Mouse (Mus musculus) kidney, embryonic 14.5 days (tissue): ENCODE measurements around the gene Col5a1. TPM values are rescaled to one million over a fixed set of nuclear protein-coding genes. Genes with fewer than 3 reads are reported as not detected.

Source experiments
- ATAC-seq: fragments of 200-750 bp; cut with Nextera tagmentation; 2 replicates; pipeline ENCODE4 v1.8.0; 2017; ENCODE audit warnings: moderate number of reproducible peaks, mild to moderate bottlenecking, moderate TSS enrichment, moderate library complexity; ENCODE audit not compliant: low FRiP score, low TSS enrichment
- H3K27ac ChIP-seq: fragments of 300-500 bp; sonication (generic); 2 replicates; pipeline ENCODE4 v1.5.1; 2014; ENCODE audit warnings: low read depth, mild to moderate bottlenecking, low read length, moderate library complexity, mixed read lengths
- H3K27me3 ChIP-seq: fragments of 300-500 bp; sonication (generic); 2 replicates; pipeline ENCODE4 v1.6.1; 2014; ENCODE audit warnings: mild to moderate bottlenecking, low read length; ENCODE audit not compliant: control insufficient read depth, insufficient read depth
- H3K36me3 ChIP-seq: fragments of 300-500 bp; sonication (generic); 2 replicates; pipeline ENCODE4 v1.6.1; 2014; ENCODE audit warnings: low read length, mixed read lengths; ENCODE audit not compliant: control insufficient read depth, insufficient read depth
- H3K4me1 ChIP-seq: fragments of 300-500 bp; sonication (generic); 2 replicates; pipeline ENCODE4 v1.6.1; 2014; ENCODE audit warnings: low read length, mixed read lengths; ENCODE audit not compliant: control insufficient read depth, insufficient read depth
- H3K4me2 ChIP-seq: fragments of 300-500 bp; sonication (generic); replicated peaks from 2 replicates; pipeline ENCODE4 v1.6.1; 2014; ENCODE audit warnings: low read depth, mild to moderate bottlenecking, low read length
- H3K4me3 ChIP-seq: fragments of 300-500 bp; sonication (generic); 2 replicates; pipeline ENCODE4 v1.5.1; 2014; ENCODE audit warnings: mild to moderate bottlenecking, low read length
- H3K9ac ChIP-seq: fragments of 300-500 bp; sonication (generic); 2 replicates; pipeline ENCODE4 v1.6.1; 2014; ENCODE audit warnings: low read depth, mild to moderate bottlenecking, low read length, moderate library complexity
- H3K9me3 ChIP-seq: fragments of 300-500 bp; sonication (generic); 2 replicates; pipeline ENCODE4 v1.6.1; 2016; ENCODE audit warnings: low read length; ENCODE audit not compliant: control insufficient read depth
- WGBS: fragments of 180-500 bp; shearing (Covaris S2); extraction: QIAGEN DNeasy Blood & Tissue Kit; methylation state at CpG from one replicate; pipeline ENCODE4 v1.1.7; 2014; 5-methylcytosine and 5-hydroxymethylcytosine counted together
- polyA plus RNA-seq: library from polyadenylated mRNA; unstranded; fragments of >200 nt; fragmentation: Nextera tagmentation; extraction: Ambion mirVana; gene quantifications from 2 replicates; pipeline ENCODE4 v1.2.1, GENCODE M21; 2014

Col5a1 gene
- polyA plus RNA-seq, 1 experiment from 2014 or later: 42.3 TPM

GRCm38 (mm10) chr2:27959275-27959674, 73.0 kb downstream of the Col5a1 start:
- H3K36me3 ChIP-seq: peaks cover 9% of the 10 kb centered on the region; the same call in 1 of the 2 replicates
- ATAC-seq: 0 out of 2 replicates have a peak, but pooled peaks have one; percentile 29
- no peak overlapping the region for H3K4me3 ChIP-seq
- H3K27me3 ChIP-seq: no peaks in the 10 kb centered on the region
- no peak overlapping the region for H3K4me2 ChIP-seq
- peaks cover 19% of the 10 kb centered on the region; the same call in 1 of the 2 replicates for H3K4me1 ChIP-seq
- H3K9ac ChIP-seq: no peak overlapping the region
- WGBS: 63% methylated on average over 6 of the region's 6 CpGs
- no peak overlapping the region for H3K27ac ChIP-seq
- H3K9me3 ChIP-seq: no peaks in the 10 kb centered on the region

GRCm38 (mm10) chr2:27961190-27961589, 75.0 kb downstream of the Col5a1 start:
- H3K9me3 ChIP-seq: no peaks in the 10 kb centered on the region

GRCm38 (mm10) chr2:27962406-27962805, 76.2 kb downstream of the Col5a1 start:
- no peak for ATAC-seq
- Histone ChIP-seq H3K27ac (no peak overlapping the region), H3K27me3 (no peaks in the 10 kb centered on the region), H3K36me3 (peaks cover 17% of the 10 kb centered on the region; the same call in 1 of the 2 replicates), H3K4me1 (peaks cover 7% of the 10 kb centered on the region; the same call in 1 of the 2 replicates), H3K9ac (no peak overlapping the region), H3K4me2 (no peak overlapping the region), H3K4me3 (no peak overlapping the region), H3K9me3 (no peaks in the 10 kb centered on the region)
- 83% methylated on average over 3 of the region's 3 CpGs for WGBS

More at GRCm38 (mm10) chr2:27961190-27961589, 75.0 kb downstream of the Col5a1 start:
- WGBS: 97% methylated on average over 2 of the region's 2 CpGs
- no peaks in the 10 kb centered on the region for H3K27me3 ChIP-seq
- ATAC-seq: no peak
- H3K4me1 ChIP-seq: peaks cover 16% of the 10 kb centered on the region; the same call in 1 of the 2 replicates
- peaks cover 17% of the 10 kb centered on the region; the same call in 1 of the 2 replicates for H3K36me3 ChIP-seq
- no peak overlapping the region for H3K9ac ChIP-seq
- H3K27ac ChIP-seq: no peak overlapping the region
- H3K4me3 ChIP-seq: no peak overlapping the region
- no peak overlapping the region for H3K4me2 ChIP-seq

- Histone ChIP-seq H3K9me3 (no peaks in the 10 kb centered on the region), H3K4me2 (no peak overlapping the region), H3K4me1 (no peaks in the 10 kb centered on the region), H3K27me3 (no peaks in the 10 kb centered on the region), H3K36me3 (peaks cover 24% of the 10 kb centered on the region; the same call in 1 of the 2 replicates), H3K9ac (no peak overlapping the region), H3K27ac (no peak overlapping the region), H3K4me3 (no peak overlapping the region)
- WGBS: 21% methylated on average over 6 of the region's 6 CpGs
- no peak for ATAC-seq
Observed at GRCm38 (mm10) chr2:27969158-27969557, 82.9 kb downstream of the Col5a1 start.

- H3K4me3 ChIP-seq: no peak overlapping the region
- no peak overlapping the region for H3K27ac ChIP-seq
- no peak overlapping the region for H3K4me2 ChIP-seq
- ATAC-seq: no peak; the same call in 1 of the 2 replicates
- 46% methylated on average over 3 of the region's 3 CpGs for WGBS
- H3K4me1 ChIP-seq: no peaks in the 10 kb centered on the region
- peaks cover 14% of the 10 kb centered on the region; the same call in 1 of the 2 replicates for H3K36me3 ChIP-seq
- H3K9me3 ChIP-seq: no peaks in the 10 kb centered on the region
- no peaks in the 10 kb centered on the region for H3K27me3 ChIP-seq
- no peak overlapping the region for H3K9ac ChIP-seq
Observed at GRCm38 (mm10) chr2:27973840-27974239, 87.6 kb downstream of the Col5a1 start.

- no peak overlapping the region for H3K4me2 ChIP-seq
- no peaks in the 10 kb centered on the region for H3K9me3 ChIP-seq
- 56% methylated on average over 3 of the region's 3 CpGs for WGBS
- no peak overlapping the region for H3K4me3 ChIP-seq
- no peak overlapping the region for H3K9ac ChIP-seq
- H3K27ac ChIP-seq: no peak overlapping the region
- H3K36me3 ChIP-seq: peaks cover 18% of the 10 kb centered on the region; the same call in 1 of the 2 replicates
- no peaks in the 10 kb centered on the region for H3K27me3 ChIP-seq
- no peaks in the 10 kb centered on the region for H3K4me1 ChIP-seq
- no peak for ATAC-seq
Observed at GRCm38 (mm10) chr2:27975786-27976185, 89.6 kb downstream of the Col5a1 start.

GRCm38 (mm10) chr2:27976512-27976911, 90.3 kb downstream of the Col5a1 start:
- Histone ChIP-seq H3K4me1 (no peaks in the 10 kb centered on the region), H3K36me3 (peaks cover 18% of the 10 kb centered on the region; the same call in 1 of the 2 replicates), H3K27me3 (no peaks in the 10 kb centered on the region), H3K9me3 (no peaks in the 10 kb centered on the region), H3K4me2 (no peak overlapping the region), H3K9ac (no peak overlapping the region), H3K27ac (no peak overlapping the region), H3K4me3 (no peak overlapping the region)
- 71% methylated on average over 4 of the region's 4 CpGs for WGBS
- no peak for ATAC-seq

GRCm38 (mm10) chr2:27981066-27981465, 94.8 kb downstream of the Col5a1 start:
- ATAC-seq: no peak
- Histone ChIP-seq H3K9ac (no peak overlapping the region), H3K27me3 (no peaks in the 10 kb centered on the region), H3K4me3 (no peak overlapping the region), H3K27ac (no peak overlapping the region), H3K4me2 (no peak overlapping the region), H3K4me1 (no peaks in the 10 kb centered on the region), H3K9me3 (no peaks in the 10 kb centered on the region), H3K36me3 (peaks cover 11% of the 10 kb centered on the region; the same call in 1 of the 2 replicates)
- WGBS: 92% methylated on average over 2 of the region's 2 CpGs

GRCm38 (mm10) chr2:27981621-27982535, 95.7 kb downstream of the Col5a1 start:
- H3K36me3 ChIP-seq: peaks cover 13% of the 10 kb centered on the region; the same call in 1 of the 2 replicates
- no peaks in the 10 kb centered on the region for H3K4me1 ChIP-seq
- ATAC-seq: no peak
- WGBS: 84% methylated on average over 14 of the region's 14 CpGs
- no peak overlapping the region for H3K9ac ChIP-seq
- no peaks in the 10 kb centered on the region for H3K9me3 ChIP-seq
- H3K4me3 ChIP-seq: no peak overlapping the region
- no peaks in the 10 kb centered on the region for H3K27me3 ChIP-seq
- no peak overlapping the region for H3K27ac ChIP-seq
- H3K4me2 ChIP-seq: no peak overlapping the region
